Mouse (Mus musculus): ENCODE data around the gene Gpr31b. TPM values are rescaled to one million over a fixed set of nuclear protein-coding genes. Genes with fewer than 3 reads are reported as not detected.
A peak's percentile ranks its signal among the peaks of the same experiment; 100 is the strongest.
"Not testable (repeated sequence)": the region's sequence is repeated elsewhere in the genome, so short reads cannot be mapped to it uniquely, and the experiment has no call there.

Gpr31b gene
- polyA plus RNA-seq (2012; rRNA removed) = 0.41 and 0.62 TPM in 2 replicates

DNA sequence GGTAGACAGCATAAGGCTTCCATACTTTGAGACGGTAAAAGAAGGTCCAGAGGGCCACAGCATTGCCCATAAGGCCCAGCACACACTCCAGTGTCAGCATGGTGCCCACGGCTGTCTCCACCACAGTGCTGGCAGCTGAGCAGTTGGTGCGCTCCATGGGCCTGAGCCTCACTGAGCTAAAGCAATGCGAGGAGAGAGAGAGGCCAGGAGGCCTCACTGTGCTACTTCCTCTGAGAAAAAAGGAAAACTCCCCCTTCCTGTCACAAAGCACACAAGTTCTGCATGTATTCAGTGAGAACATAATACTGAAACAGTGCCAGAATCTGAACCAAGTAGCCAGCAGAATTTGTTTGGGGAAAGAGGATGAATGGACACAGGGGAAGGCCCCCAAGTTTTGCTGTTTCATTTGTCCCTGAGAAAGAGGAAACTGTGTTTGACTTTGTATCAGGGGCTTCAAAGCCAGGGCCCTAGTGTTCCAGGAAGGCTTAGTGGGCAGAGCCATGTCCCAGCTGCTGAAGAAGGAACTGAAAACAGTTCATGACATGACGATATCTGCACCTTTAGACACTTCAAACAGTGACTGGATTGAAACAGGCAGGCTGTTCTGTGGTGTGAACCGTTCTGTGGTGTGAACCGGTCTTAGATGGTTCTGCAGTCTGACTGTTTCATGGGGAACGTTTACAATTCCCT, at the start of gene Gpr31b:
TSS of gene Gpr31b (minus strand) at position 173 of the 690 bp plus-strand sequence.
- not testable (repeated sequence) for H3K36me3 ChIP-seq (ENCODE audit: control insufficient read depth, insufficient read depth, low read length); H3K27me3 ChIP-seq (ENCODE audit: control insufficient read depth, insufficient read depth, low read length); H3K27ac ChIP-seq (ENCODE audit: insufficient read depth, low read length); DNase-seq (ENCODE audit: low read depth in 1 of 2, low spot score in 2 of 2); H3K4me3 ChIP-seq (ENCODE audit: extremely low read depth, insufficient read depth, insufficient read length); H3K4me1 ChIP-seq (ENCODE audit: control insufficient read depth, insufficient read depth, insufficient read length)
- 17% methylated on average over 1 of the region's 8 CpGs for WGBS

DNA sequence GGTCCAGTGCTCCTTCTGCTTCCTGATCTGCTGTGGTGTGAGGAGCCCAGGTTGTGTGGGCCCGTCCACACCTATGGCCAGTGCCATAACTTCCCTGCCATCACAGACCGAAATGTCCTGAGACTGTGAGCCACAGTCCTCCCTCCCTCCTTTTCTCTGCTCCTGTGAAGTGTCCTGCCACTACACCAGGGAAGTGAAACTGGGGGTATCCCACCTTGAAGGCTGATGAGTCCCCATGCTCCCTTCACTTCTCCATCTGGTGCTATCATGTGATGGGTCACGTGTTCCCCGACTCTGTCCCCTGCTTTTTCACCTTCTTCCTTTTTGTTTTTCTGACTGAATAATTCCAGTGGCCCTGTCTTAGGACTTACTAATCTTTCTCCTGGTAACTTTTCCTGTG, 40.9 kb upstream of the Gpr31b start:
- H3K4me3 ChIP-seq (ENCODE audit: extremely low read depth, insufficient read depth, insufficient read length); H3K27me3 ChIP-seq (ENCODE audit: control insufficient read depth, insufficient read depth, low read length); H3K4me1 ChIP-seq (ENCODE audit: control insufficient read depth, insufficient read depth, insufficient read length); H3K36me3 ChIP-seq (ENCODE audit: control insufficient read depth, insufficient read depth, low read length); DNase-seq (ENCODE audit: low read depth in 1 of 2, low spot score in 2 of 2); H3K27ac ChIP-seq (ENCODE audit: insufficient read depth, low read length): not testable (repeated sequence)
- WGBS = 72% methylated on average over 3 of the region's 4 CpGs

- H3K4me1 ChIP-seq (ENCODE audit: control insufficient read depth, insufficient read depth, insufficient read length); DNase-seq (ENCODE audit: low read depth in 1 of 2, low spot score in 2 of 2): not testable (repeated sequence)
- 67% methylated on average over 8 of the region's 8 CpGs for WGBS
These were observed 40.1 kb upstream of the Gpr31b start for GRCm38 (mm10) chr17:13092100-13092764.

GRCm38 (mm10) chr17:13091510-13091909, 39.4 kb upstream of the Gpr31b start:
- H3K27me3 ChIP-seq (ENCODE audit: control insufficient read depth, insufficient read depth, low read length); DNase-seq (ENCODE audit: low read depth in 1 of 2, low spot score in 2 of 2); H3K4me3 ChIP-seq (ENCODE audit: extremely low read depth, insufficient read depth, insufficient read length); H3K36me3 ChIP-seq (ENCODE audit: control insufficient read depth, insufficient read depth, low read length); H3K27ac ChIP-seq (ENCODE audit: insufficient read depth, low read length); H3K4me1 ChIP-seq (ENCODE audit: control insufficient read depth, insufficient read depth, insufficient read length): not testable (repeated sequence)
- WGBS = 80% methylated on average over 1 of the region's 1 CpGs

More at GRCm38 (mm10) chr17:13092100-13092764, 40.1 kb upstream of the Gpr31b start:
- not testable (repeated sequence) for H3K27me3 ChIP-seq (ENCODE audit: control insufficient read depth, insufficient read depth, low read length); H3K4me3 ChIP-seq (ENCODE audit: extremely low read depth, insufficient read depth, insufficient read length); H3K36me3 ChIP-seq (ENCODE audit: control insufficient read depth, insufficient read depth, low read length); H3K27ac ChIP-seq (ENCODE audit: insufficient read depth, low read length)

DNA sequence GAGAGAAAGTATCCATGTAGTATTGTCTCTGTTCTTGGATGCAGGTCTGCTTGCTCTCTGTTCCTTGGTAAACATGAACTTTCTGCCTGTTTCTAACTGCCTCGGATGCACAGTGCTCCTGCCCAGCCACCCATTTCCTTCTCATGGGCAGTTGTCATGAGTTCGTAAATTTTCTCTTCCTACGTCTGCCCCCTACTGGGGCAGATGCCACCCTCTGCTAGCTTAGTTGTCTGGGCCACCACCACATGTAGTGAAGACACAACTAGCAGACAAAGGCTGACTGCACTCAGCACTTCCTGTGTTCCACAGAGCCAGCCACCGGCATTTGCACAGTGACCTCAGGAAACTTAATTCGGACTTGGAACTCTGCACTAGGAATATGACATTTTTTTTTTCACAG, 17.1 kb upstream of the Gpr31b start:
- not testable (repeated sequence) for H3K4me1 ChIP-seq (ENCODE audit: control insufficient read depth, insufficient read depth, insufficient read length); H3K27ac ChIP-seq (ENCODE audit: insufficient read depth, low read length); H3K36me3 ChIP-seq (ENCODE audit: control insufficient read depth, insufficient read depth, low read length); DNase-seq (ENCODE audit: low read depth in 1 of 2, low spot score in 2 of 2); H3K4me3 ChIP-seq (ENCODE audit: extremely low read depth, insufficient read depth, insufficient read length); H3K27me3 ChIP-seq (ENCODE audit: control insufficient read depth, insufficient read depth, low read length)
- 12% methylated on average over 4 of the region's 5 CpGs for WGBS

- not testable (repeated sequence) for H3K27ac ChIP-seq (ENCODE audit: insufficient read depth, low read length); H3K27me3 ChIP-seq (ENCODE audit: control insufficient read depth, insufficient read depth, low read length); H3K36me3 ChIP-seq (ENCODE audit: control insufficient read depth, insufficient read depth, low read length); H3K4me3 ChIP-seq (ENCODE audit: extremely low read depth, insufficient read depth, insufficient read length); DNase-seq (ENCODE audit: low read depth in 1 of 2, low spot score in 2 of 2); H3K4me1 ChIP-seq (ENCODE audit: control insufficient read depth, insufficient read depth, insufficient read length)
- WGBS = 89% methylated on average over 1 of the region's 4 CpGs
These were observed 15.8 kb upstream of the Gpr31b start for GRCm38 (mm10) chr17:13067864-13068385.

DNA sequence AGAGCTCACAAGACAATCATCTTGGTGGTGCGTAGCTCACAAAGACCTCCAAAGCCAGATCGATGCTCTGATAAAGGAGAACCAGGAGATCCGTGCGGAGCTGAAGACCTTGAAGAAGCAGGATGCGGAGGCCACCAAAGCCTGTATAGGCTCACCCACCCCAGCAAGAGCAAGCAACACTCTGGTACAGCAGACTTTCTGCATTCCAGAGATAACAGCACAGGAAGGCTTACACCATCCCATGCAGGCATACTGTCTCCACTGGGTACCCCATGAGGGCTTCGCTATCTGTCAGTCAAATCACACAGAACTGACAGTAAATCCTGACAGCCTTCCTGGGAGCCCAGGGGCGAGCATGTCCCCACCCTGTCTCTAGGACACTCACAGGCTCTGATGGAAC, 10.8 kb upstream of the Gpr31b start:
- H3K4me1 ChIP-seq (ENCODE audit: control insufficient read depth, insufficient read depth, insufficient read length); H3K27ac ChIP-seq (ENCODE audit: insufficient read depth, low read length); H3K36me3 ChIP-seq (ENCODE audit: control insufficient read depth, insufficient read depth, low read length); H3K27me3 ChIP-seq (ENCODE audit: control insufficient read depth, insufficient read depth, low read length); DNase-seq (ENCODE audit: low read depth in 1 of 2, low spot score in 2 of 2); H3K4me3 ChIP-seq (ENCODE audit: extremely low read depth, insufficient read depth, insufficient read length): not testable (repeated sequence)
- 89% methylated on average over 7 of the region's 7 CpGs for WGBS

- 92% methylated on average over 4 of the region's 4 CpGs for WGBS
These were observed 8.7 kb upstream of the Gpr31b start, which contains the start of gene Tcp10b for GRCm38 (mm10) chr17:13060804-13061203. Gene Tcp10b (plus strand): TSS chr17:13061104.

DNA sequence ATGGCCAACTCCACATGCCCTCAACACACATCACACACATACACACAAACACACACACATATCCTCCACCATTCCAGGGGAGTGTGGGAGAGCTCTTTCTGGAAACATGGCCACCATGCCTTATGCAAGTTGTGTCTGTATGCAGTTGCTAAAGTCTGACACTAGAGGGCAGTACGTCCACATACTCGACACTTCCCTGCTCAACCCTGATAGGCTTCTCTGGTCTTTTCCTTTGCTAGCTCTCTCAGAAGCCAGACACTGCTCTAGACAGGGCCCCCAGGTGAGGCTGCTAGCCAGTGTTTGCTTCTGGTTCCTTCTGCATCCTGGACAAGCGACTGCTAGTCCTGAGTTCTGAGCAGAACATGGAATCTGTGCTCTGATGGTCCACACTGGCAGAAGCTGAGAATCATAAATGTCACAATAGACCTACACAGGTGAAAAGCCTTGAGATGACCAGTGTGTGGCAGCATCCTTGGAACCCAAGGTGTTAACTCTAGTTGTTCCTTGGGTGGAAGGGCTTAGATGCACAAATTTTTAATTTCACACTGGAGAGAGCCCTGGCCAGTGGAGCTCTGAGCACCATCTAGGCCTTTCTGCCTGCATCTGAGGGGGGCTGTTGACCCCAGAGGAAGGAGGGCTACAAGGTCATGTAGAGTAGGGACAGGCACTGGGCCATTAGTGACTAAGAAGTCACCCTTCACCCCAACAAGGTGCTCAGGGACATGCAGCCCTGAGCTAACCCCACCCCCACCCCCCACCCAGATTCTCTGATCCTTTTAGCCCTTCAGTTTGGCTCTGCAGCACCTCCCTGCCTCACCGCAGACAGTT, 8.0 kb downstream of the Gpr31b start:
- not testable (repeated sequence) for H3K4me3 ChIP-seq (ENCODE audit: extremely low read depth, insufficient read depth, insufficient read length); H3K36me3 ChIP-seq (ENCODE audit: control insufficient read depth, insufficient read depth, low read length); H3K27me3 ChIP-seq (ENCODE audit: control insufficient read depth, insufficient read depth, low read length); H3K4me1 ChIP-seq (ENCODE audit: control insufficient read depth, insufficient read depth, insufficient read length); H3K27ac ChIP-seq (ENCODE audit: insufficient read depth, low read length)
- peak in 1 of 2 experiments; percentile 12 for DNase-seq (ENCODE audit: low read depth in 1 of 2, low spot score in 2 of 2)
- 26% methylated on average over 4 of the region's 4 CpGs for WGBS

More at GRCm38 (mm10) chr17:13060804-13061203, 8.7 kb upstream of the Gpr31b start, which contains the start of gene Tcp10b:
- not testable (repeated sequence) for H3K27me3 ChIP-seq (ENCODE audit: control insufficient read depth, insufficient read depth, low read length); DNase-seq (ENCODE audit: low read depth in 1 of 2, low spot score in 2 of 2); H3K4me1 ChIP-seq (ENCODE audit: control insufficient read depth, insufficient read depth, insufficient read length); H3K36me3 ChIP-seq (ENCODE audit: control insufficient read depth, insufficient read depth, low read length); H3K4me3 ChIP-seq (ENCODE audit: extremely low read depth, insufficient read depth, insufficient read length); H3K27ac ChIP-seq (ENCODE audit: insufficient read depth, low read length)

DNA sequence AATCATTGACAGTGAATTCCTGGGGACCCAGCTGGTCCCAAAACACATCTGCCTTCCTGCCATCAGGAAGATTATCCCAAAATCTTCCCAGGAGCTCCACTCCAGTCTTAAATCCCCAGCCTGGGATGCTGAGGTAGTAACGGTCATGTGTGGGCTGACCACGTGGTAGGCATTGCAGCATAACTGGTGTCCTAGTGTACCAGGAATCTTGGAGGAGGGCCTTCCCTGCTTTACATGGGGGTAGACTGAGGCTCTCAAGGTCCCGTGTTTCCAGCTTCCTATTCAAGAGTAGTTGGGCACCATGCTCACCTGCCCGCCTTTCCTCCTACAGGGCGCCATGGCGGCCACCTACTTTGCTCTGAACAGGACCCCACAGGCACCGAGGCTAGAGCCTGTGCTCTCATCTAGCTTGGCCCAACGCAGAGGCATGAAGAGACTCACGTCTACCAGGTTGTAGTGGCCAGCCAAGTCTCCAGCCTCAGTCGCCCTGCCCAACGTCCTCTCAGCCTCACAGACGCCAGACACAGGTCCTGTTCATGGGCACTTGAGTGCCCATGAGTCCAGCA, 15.4 kb downstream of the Gpr31b start:
- H3K4me3 ChIP-seq (ENCODE audit: extremely low read depth, insufficient read depth, insufficient read length) = not testable (repeated sequence)
- WGBS = 89% methylated on average over 4 of the region's 12 CpGs

More for the DNA sequence above, 15.4 kb downstream of the Gpr31b start:
- H3K27me3 ChIP-seq (ENCODE audit: control insufficient read depth, insufficient read depth, low read length); DNase-seq (ENCODE audit: low read depth in 1 of 2, low spot score in 2 of 2); H3K36me3 ChIP-seq (ENCODE audit: control insufficient read depth, insufficient read depth, low read length); H3K4me1 ChIP-seq (ENCODE audit: control insufficient read depth, insufficient read depth, insufficient read length); H3K27ac ChIP-seq (ENCODE audit: insufficient read depth, low read length): not testable (repeated sequence)

Data from spleen, adult 2 months (tissue).